Mouse (Mus musculus) brown adipose tissue, adult 24 weeks (tissue): ENCODE data around the gene Prss22. TPM values are rescaled to one million over a fixed set of nuclear protein-coding genes. Genes with fewer than 3 reads are reported as not detected.

ENCODE experiments used
- polyA plus RNA-seq: library from polyadenylated mRNA; stranded (reverse); fragments of >200 nt; gene quantifications from 2 replicates; pipeline ENCODE4 v1.2.4, GENCODE M21; 2012; ENCODE audit not compliant: missing spikeins, insufficient read depth, insufficient read length

Gene Prss22
- polyA plus RNA-seq, 1 experiment: not detected

Other genes with a start within 250 kb of the Prss22 start
- gene Flywch1, start 226.5 kb downstream of the Prss22 start, polyA plus RNA-seq: 25.8 and 26.8 TPM in 2 replicates
- 2.8 and 8.2 TPM in 2 replicates for gene Flywch2, start 212.0 kb downstream of the Prss22 start, polyA plus RNA-seq
- 86.7 and 109 TPM in 2 replicates for gene Srrm2, start 207.6 kb downstream of the Prss22 start, polyA plus RNA-seq
- 378 and 510 TPM in 2 replicates for gene Elob, start 169.0 kb downstream of the Prss22 start, polyA plus RNA-seq
- not detected in 2 replicates for gene Prss33, start 162.0 kb downstream of the Prss22 start, polyA plus RNA-seq
- gene Prss32, start 154.2 kb downstream of the Prss22 start, polyA plus RNA-seq: not detected in 2 replicates
- gene Prss41, start 153.9 kb downstream of the Prss22 start, polyA plus RNA-seq: not detected in 2 replicates
- not detected in 2 replicates for gene Prss21, start 130.0 kb downstream of the Prss22 start, polyA plus RNA-seq
- gene Dcpp1, start 117.2 kb downstream of the Prss22 start, polyA plus RNA-seq: not detected in 2 replicates
- not detected in 2 replicates for gene Dcpp2, start 117.2 kb downstream of the Prss22 start, polyA plus RNA-seq
- not detected in 2 replicates for gene Dcpp3, start 80.6 kb downstream of the Prss22 start, polyA plus RNA-seq
- not detected in 2 replicates for gene Sbp, start 56.4 kb downstream of the Prss22 start, polyA plus RNA-seq
- not detected in 2 replicates for gene Sbpl, start 42.8 kb downstream of the Prss22 start, polyA plus RNA-seq
- not detected in 2 replicates for gene Prss30, start 17.5 kb downstream of the Prss22 start, polyA plus RNA-seq
- 1.7 and 3.0 TPM in 2 replicates for gene Prss27, start 40.0 kb upstream of the Prss22 start, polyA plus RNA-seq
- gene Kctd5, start 75.4 kb upstream of the Prss22 start, polyA plus RNA-seq: 7.9 and 8.3 TPM in 2 replicates
- 23.9 and 24.3 TPM in 2 replicates for gene Pdpk1, start 152.8 kb upstream of the Prss22 start, polyA plus RNA-seq
- gene Amdhd2, start 165.7 kb upstream of the Prss22 start, polyA plus RNA-seq: 13.4 and 16.2 TPM in 2 replicates
- 241 and 250 TPM in 2 replicates for gene Atp6v0c, start 171.6 kb upstream of the Prss22 start, polyA plus RNA-seq
- gene Tbc1d24, start 207.5 kb upstream of the Prss22 start, polyA plus RNA-seq: 2.7 and 7.0 TPM in 2 replicates
- gene Ntn3, start 211.4 kb upstream of the Prss22 start, polyA plus RNA-seq: 0.52 and 1.6 TPM in 2 replicates
- 2.2 and 4.2 TPM in 2 replicates for gene Tedc2, start 222.8 kb upstream of the Prss22 start, polyA plus RNA-seq